Mouse (Mus musculus): ENCODE data around the gene Helq. TPM values are rescaled to one million over a fixed set of nuclear protein-coding genes. Genes with fewer than 3 reads are reported as not detected.
A peak's percentile ranks its signal among the peaks of the same experiment; 100 is the strongest.

Gene Helq
- total and polyA plus RNA-seq, 3 experiments, result 22.7 to 32.2 TPM; not detected in 1

DNA sequence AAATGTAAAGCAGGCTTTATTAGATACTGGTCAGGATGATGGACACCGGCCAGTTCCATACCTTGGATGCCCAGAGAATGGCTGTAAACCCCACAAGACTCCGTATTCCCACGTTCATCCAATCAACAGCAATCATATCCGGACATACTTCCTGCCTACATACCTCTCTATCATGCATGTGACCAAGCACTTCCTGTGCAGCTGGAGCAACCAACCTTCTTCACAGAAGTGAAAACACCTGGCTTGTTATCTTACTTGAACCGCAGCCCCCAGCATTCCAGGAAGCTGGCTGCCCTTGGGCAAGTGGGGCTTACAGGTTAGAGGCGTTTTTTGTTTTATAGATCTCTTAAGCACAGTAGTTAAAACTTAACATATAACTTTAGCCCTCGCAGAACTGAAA is 24.4 kb upstream of the Helq start:
- Histone ChIP-seq H3K4me3 (ENCODE audit: control insufficient read depth in 1 of 2, insufficient read depth in 1 of 2, low read depth in 2 of 2, low read length in 2 of 2) (no peak overlapping the region), H3K9ac (ENCODE audit: control insufficient read depth, low read depth, low read length, poor library complexity, severe bottlenecking) (no peak overlapping the region), H3K9me3 (replicated peaks; ENCODE audit: insufficient read depth, low read length) (no peaks in the 10 kb centered on the region), H3K27me3 (ENCODE audit: control insufficient read depth in 1 of 2, insufficient read depth in 2 of 2, low read length in 2 of 2) (no peaks in the 10 kb centered on the region), H3K4me1 (ENCODE audit: control insufficient read depth in 1 of 2, insufficient read depth in 2 of 2, low read length in 2 of 2) (peaks cover 0 to 3% of the 10 kb centered on the region in 2 experiments; a peak in 1 of 4 replicates), H3K79me2 (ENCODE audit: control insufficient read depth, insufficient read depth, low read length, poor library complexity) (peaks cover 12% of the 10 kb centered on the region), H3K27ac (ENCODE audit: control insufficient read depth, low read depth, low read length) (no peak overlapping the region), H3K36me3 (ENCODE audit: control insufficient read depth in 1 of 2, insufficient read depth in 2 of 2, low read length in 2 of 2) (peaks cover 2 to 12% of the 10 kb centered on the region in 2 experiments; a peak in 3 of 4 replicates)
- TF ChIP-seq GABPA (IDR thresholded peaks at IDR 0.05; ENCODE audit: low read depth, low read length), result no peak
- TF ChIP-seq TCF12 (IDR thresholded peaks at IDR 0.05; ENCODE audit: low read depth, low read length), result 0 out of 2 replicates have a peak, but pooled peaks have one; percentile 32
- TF ChIP-seq USF1 (IDR thresholded peaks at IDR 0.05; ENCODE audit: low read depth, low read length), result peak; percentile 36; the same call in 1 of the 2 replicates
- TF ChIP-seq HCFC1 (IDR thresholded peaks at IDR 0.05; ENCODE audit: low read depth, low read length), result no peak
- no peak for DNase-seq (ENCODE audit: low read depth, low spot score)

DNA sequence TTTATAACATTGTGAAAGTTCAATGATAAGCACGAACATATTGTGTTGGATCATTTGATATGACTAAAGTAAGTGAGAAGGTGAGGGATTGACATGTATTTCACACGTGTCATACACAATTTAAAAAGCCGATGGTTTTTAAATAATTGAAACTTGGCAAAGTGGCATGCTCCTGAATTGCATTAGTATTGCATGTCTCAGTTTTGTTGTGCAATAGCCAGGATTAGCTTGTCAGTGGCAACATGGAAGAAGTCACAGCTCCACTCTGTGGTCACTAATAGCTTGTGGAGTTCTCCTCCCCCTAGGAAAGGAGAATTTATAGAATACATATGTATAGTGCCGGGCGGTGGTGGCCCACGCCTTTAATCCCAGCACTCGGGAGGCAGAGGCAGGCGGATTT is 23.0 kb upstream of the Helq start:
- DNase-seq (ENCODE audit: low read depth, low spot score), result peak; percentile 67
- H3K9me3 ChIP-seq (replicated peaks; ENCODE audit: insufficient read depth, low read length), result no peaks in the 10 kb centered on the region
- peaks cover 0 to 3% of the 10 kb centered on the region in 2 experiments; a peak in 1 of 4 replicates for H3K4me1 ChIP-seq (ENCODE audit: control insufficient read depth in 1 of 2, insufficient read depth in 2 of 2, low read length in 2 of 2)
- peaks cover 12% of the 10 kb centered on the region for H3K79me2 ChIP-seq (ENCODE audit: control insufficient read depth, insufficient read depth, low read length, poor library complexity)
- peak overlapping the region; percentile 100 for H3K9ac ChIP-seq (ENCODE audit: control insufficient read depth, low read depth, low read length, poor library complexity, severe bottlenecking)
- H3K4me3 ChIP-seq (ENCODE audit: control insufficient read depth in 1 of 2, insufficient read depth in 1 of 2, low read depth in 2 of 2, low read length in 2 of 2), result peak overlapping the region in 1 of 2 experiments; percentile 92; a peak in 3 of 4 replicates
- no peaks in the 10 kb centered on the region for H3K27me3 ChIP-seq (ENCODE audit: control insufficient read depth in 1 of 2, insufficient read depth in 2 of 2, low read length in 2 of 2)
- peaks cover 6 to 12% of the 10 kb centered on the region in 2 experiments for H3K36me3 ChIP-seq (ENCODE audit: control insufficient read depth in 1 of 2, insufficient read depth in 2 of 2, low read length in 2 of 2)
- no peak overlapping the region; the same call in 1 of the 2 replicates for H3K27ac ChIP-seq (ENCODE audit: control insufficient read depth, low read depth, low read length)
- TF ChIP-seq EP300 (IDR thresholded peaks at IDR 0.05; ENCODE audit: low read depth in 1 of 2, low read length in 2 of 2), result 0 out of 4 replicates have a peak, but pooled peaks of 1 of the 2 experiments have one; percentile 21
- TF ChIP-seq JUND (IDR thresholded peaks at IDR 0.05; ENCODE audit: low read depth, low read length), result no peak
- peak; percentile 88; the same call in 1 of the 2 replicates for TF ChIP-seq MXI1 (IDR thresholded peaks at IDR 0.05; ENCODE audit: low read depth, low read length)
- TF ChIP-seq TCF12 (IDR thresholded peaks at IDR 0.05; ENCODE audit: low read depth, low read length), result peak; percentile 29; the same call in 1 of the 2 replicates
- peak in 1 of 3 experiments; percentile 23; a peak in 2 of 6 replicates for TF ChIP-seq CTCF (IDR thresholded peaks at IDR 0.05 in 2 of 3, conservative IDR thresholded peaks at IDR 0.05 in 1 of 3; ENCODE audit: control insufficient read depth in 1 of 3, insufficient read depth in 1 of 3, low read depth in 2 of 3, low read length in 3 of 3, poor library complexity in 1 of 3, severe bottlenecking in 1 of 3)
- TF ChIP-seq KAT2A (conservative IDR thresholded peaks at IDR 0.05; ENCODE audit: low read depth, low read length), result peak; percentile 40; the same call in 1 of the 2 replicates
- no peak for TF ChIP-seq E2F4 (IDR thresholded peaks at IDR 0.05; ENCODE audit: borderline replicate concordance, low read depth, low read length)
- 0 out of 2 replicates have a peak, but pooled peaks have one; percentile 6 for TF ChIP-seq ETS1 (IDR thresholded peaks at IDR 0.05; ENCODE audit: low read depth, low read length)
- no peak for TF ChIP-seq RCOR1 (IDR thresholded peaks at IDR 0.05; ENCODE audit: low read depth, low read length)
- no peak for TF ChIP-seq GATA1 (IDR thresholded peaks at IDR 0.05; ENCODE audit: low read depth, low read length)
